Mouse (Mus musculus): ENCODE data around the gene Cbfb.

DNA sequence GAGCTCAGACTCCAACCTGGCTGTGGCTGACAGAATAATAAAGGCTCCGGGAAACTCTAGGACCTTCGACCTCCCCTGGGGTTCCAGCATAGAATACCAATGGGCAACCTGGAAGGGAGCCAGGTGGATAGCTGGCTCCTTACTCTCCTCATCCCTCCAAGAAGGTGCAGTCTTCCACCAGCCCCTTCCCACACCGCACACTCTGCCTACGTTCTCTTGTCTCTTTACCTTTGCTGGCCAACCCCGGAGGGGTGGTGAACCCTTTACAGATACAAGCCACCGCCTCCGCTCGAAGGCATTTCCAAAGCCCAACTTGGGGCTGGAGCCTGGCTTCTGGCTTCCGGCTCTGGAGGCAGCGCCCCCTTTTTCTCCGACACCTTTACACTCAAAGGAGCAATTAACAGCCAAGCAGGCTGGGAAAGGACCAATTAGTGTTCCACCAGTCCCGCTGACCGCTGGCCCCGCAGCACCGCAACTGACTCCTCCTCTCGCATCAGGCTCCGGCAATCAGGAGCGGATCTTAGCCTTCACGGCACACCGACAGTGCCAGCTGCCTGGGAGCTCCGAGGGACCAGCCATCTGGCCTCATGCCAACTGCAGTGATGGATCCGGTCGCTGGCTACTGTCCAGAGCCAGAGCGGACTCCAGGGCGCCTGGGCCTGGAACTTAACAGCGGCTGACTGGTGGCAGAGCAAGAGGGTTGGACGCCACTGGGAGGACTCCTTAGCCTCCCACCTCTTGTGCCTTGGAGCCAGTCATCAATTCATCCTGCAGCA, 17.7 kb upstream of the Cbfb start:
- no peak for TF ChIP-seq CTCF (IDR thresholded peaks at IDR 0.05; ENCODE audit: low read depth)
- TF ChIP-seq EP300 (IDR thresholded peaks at IDR 0.05; ENCODE audit: low read depth): no peak
